Mouse (Mus musculus) kidney, embryonic 14.5 days (tissue): ENCODE measurements around the gene Szt2. TPM values are rescaled to one million over a fixed set of nuclear protein-coding genes. Genes with fewer than 3 reads are reported as not detected.

Experiments used
- ATAC-seq: fragments of 200-750 bp; cut with Nextera tagmentation; 2 replicates; pipeline ENCODE4 v1.8.0; 2017; ENCODE audit warnings: moderate number of reproducible peaks, mild to moderate bottlenecking, moderate TSS enrichment, moderate library complexity; ENCODE audit not compliant: low FRiP score, low TSS enrichment
- H3K27ac ChIP-seq: fragments of 300-500 bp; sonication (generic); 2 replicates; pipeline ENCODE4 v1.5.1; 2014; ENCODE audit warnings: low read depth, mild to moderate bottlenecking, low read length, moderate library complexity, mixed read lengths
- H3K27me3 ChIP-seq: fragments of 300-500 bp; sonication (generic); 2 replicates; pipeline ENCODE4 v1.6.1; 2014; ENCODE audit warnings: mild to moderate bottlenecking, low read length; ENCODE audit not compliant: control insufficient read depth, insufficient read depth
- H3K36me3 ChIP-seq: fragments of 300-500 bp; sonication (generic); 2 replicates; pipeline ENCODE4 v1.6.1; 2014; ENCODE audit warnings: low read length, mixed read lengths; ENCODE audit not compliant: control insufficient read depth, insufficient read depth
- H3K4me1 ChIP-seq: fragments of 300-500 bp; sonication (generic); 2 replicates; pipeline ENCODE4 v1.6.1; 2014; ENCODE audit warnings: low read length, mixed read lengths; ENCODE audit not compliant: control insufficient read depth, insufficient read depth
- H3K4me2 ChIP-seq: fragments of 300-500 bp; sonication (generic); replicated peaks from 2 replicates; pipeline ENCODE4 v1.6.1; 2014; ENCODE audit warnings: low read depth, mild to moderate bottlenecking, low read length
- H3K4me3 ChIP-seq: fragments of 300-500 bp; sonication (generic); 2 replicates; pipeline ENCODE4 v1.5.1; 2014; ENCODE audit warnings: mild to moderate bottlenecking, low read length
- H3K9ac ChIP-seq: fragments of 300-500 bp; sonication (generic); 2 replicates; pipeline ENCODE4 v1.6.1; 2014; ENCODE audit warnings: low read depth, mild to moderate bottlenecking, low read length, moderate library complexity
- H3K9me3 ChIP-seq: fragments of 300-500 bp; sonication (generic); 2 replicates; pipeline ENCODE4 v1.6.1; 2016; ENCODE audit warnings: low read length; ENCODE audit not compliant: control insufficient read depth
- WGBS: fragments of 180-500 bp; shearing (Covaris S2); extraction: QIAGEN DNeasy Blood & Tissue Kit; methylation state at CpG from one replicate; pipeline ENCODE4 v1.1.7; 2014; 5-methylcytosine and 5-hydroxymethylcytosine counted together
- polyA plus RNA-seq: library from polyadenylated mRNA; unstranded; fragments of >200 nt; fragmentation: Nextera tagmentation; extraction: Ambion mirVana; gene quantifications from 2 replicates; pipeline ENCODE4 v1.2.1, GENCODE M21; 2014

Szt2 gene
- polyA plus RNA-seq, 1 experiment from 2014 or later, result 13.7 TPM

GRCm38 (mm10) chr4:118429215-118429895 lies 20.3 kb upstream of the Szt2 start:
- Histone ChIP-seq H3K36me3 (peaks cover 44% of the 10 kb centered on the region), H3K4me2 (peak overlapping the region; percentile 79), H3K4me1 (peaks cover 25% of the 10 kb centered on the region), H3K27ac (peak overlapping the region; percentile 48; the same call in 1 of the 2 replicates), H3K9ac (peak overlapping the region; percentile 77; the same call in 1 of the 2 replicates), H3K27me3 (no peaks in the 10 kb centered on the region), H3K4me3 (peak overlapping the region; percentile 72; the same call in 1 of the 2 replicates), H3K9me3 (no peaks in the 10 kb centered on the region)
- 42% methylated on average over 7 of the region's 7 CpGs for WGBS
- ATAC-seq, result no peak

DNA sequence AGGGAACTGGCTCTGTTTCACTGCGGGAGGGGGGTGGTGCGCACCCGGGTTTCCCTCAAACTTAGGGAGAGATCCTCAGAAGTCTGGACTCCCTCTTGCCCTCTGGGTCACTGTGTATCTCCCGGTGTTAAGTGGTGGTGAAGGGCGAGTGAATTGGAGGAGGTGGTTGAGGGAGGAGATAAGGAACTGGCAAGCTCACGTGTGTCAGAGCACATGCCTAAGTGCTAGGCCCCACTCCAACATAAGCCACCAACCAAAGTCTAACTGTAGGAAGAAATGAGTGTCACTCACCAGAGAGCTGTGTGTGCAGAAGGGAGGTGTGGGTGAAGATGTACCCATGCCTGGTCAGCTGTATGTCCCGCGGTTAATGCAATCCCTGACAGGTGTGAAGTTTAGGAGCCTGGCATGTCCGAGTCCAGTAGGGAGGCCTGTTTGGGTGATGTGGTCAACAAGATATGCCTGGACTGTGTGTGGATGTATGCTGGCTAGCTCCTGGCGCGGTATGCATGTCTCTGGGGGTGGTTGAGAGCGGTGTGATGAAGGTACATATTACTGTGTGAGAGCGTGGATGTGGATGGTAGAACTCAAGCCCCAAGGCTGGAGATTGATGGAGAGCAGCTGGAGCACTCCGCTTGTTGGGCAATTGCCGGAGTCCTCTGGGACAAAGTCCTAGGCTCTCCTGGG lies 19.6 kb upstream of the Szt2 start:
- 35% methylated on average over 15 of the region's 15 CpGs for WGBS
- peak overlapping the region; percentile 48; the same call in 1 of the 2 replicates for H3K27ac ChIP-seq

GRCm38 (mm10) chr4:118427768-118428451 lies 18.8 kb upstream of the Szt2 start, which contains the start of gene Elovl1:
TSS of gene Elovl1 (plus strand) at chr4:118428093.
- no peaks in the 10 kb centered on the region for H3K9me3 ChIP-seq
- H3K36me3 ChIP-seq, result peaks cover 29% of the 10 kb centered on the region
- peak; percentile 96 for ATAC-seq
- peak within 1 kb of the TSS; percentile 72 for H3K4me3 ChIP-seq
- peaks cover 25% of the 10 kb centered on the region for H3K4me1 ChIP-seq
- H3K27ac ChIP-seq, result peak within 1 kb of the TSS; percentile 80
- no peaks in the 10 kb centered on the region for H3K27me3 ChIP-seq
- peak within 1 kb of the TSS; percentile 79 for H3K4me2 ChIP-seq
- WGBS, result 0% methylated on average over 27 of the region's 31 CpGs
- peak within 1 kb of the TSS; percentile 77 for H3K9ac ChIP-seq

More for the DNA sequence above, 19.6 kb upstream of the Szt2 start:
- Histone ChIP-seq H3K36me3 (peaks cover 37% of the 10 kb centered on the region), H3K9ac (peak overlapping the region; percentile 77), H3K4me3 (peak overlapping the region; percentile 72), H3K4me2 (peak overlapping the region; percentile 79), H3K4me1 (peaks cover 25% of the 10 kb centered on the region), H3K9me3 (no peaks in the 10 kb centered on the region), H3K27me3 (no peaks in the 10 kb centered on the region)
- ATAC-seq, result peak; percentile 12; the same call in 1 of the 2 replicates

GRCm38 (mm10) chr4:118427415-118427767 lies 18.3 kb upstream of the Szt2 start:
- Histone ChIP-seq H3K9me3 (no peaks in the 10 kb centered on the region), H3K27me3 (no peaks in the 10 kb centered on the region), H3K36me3 (peaks cover 24% of the 10 kb centered on the region), H3K4me2 (peak overlapping the region; percentile 79), H3K4me3 (peak overlapping the region; percentile 72), H3K27ac (peak overlapping the region; percentile 80), H3K9ac (peak overlapping the region; percentile 77), H3K4me1 (peaks cover 25% of the 10 kb centered on the region)
- ATAC-seq, result no peak; the same call in 1 of the 2 replicates
- 1% methylated on average over 5 of the region's 5 CpGs for WGBS

DNA sequence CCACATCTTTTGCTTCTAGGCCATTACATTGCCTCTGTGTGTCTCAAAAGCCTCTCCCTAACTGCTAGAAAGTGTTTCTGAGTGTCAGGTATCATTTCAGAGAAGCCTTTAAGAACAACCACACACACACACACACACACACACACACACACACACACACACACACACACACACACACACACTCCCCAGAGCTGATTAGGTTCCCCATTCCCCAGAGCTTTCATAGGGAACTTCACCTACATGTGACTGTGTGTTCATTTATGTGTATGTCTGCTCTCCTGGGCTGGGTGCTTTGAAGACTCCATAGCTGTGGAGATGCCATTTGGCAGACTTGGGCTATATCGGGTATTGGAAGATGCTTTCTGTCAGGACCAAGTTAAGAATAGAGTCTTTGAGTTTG lies 16.3 kb upstream of the Szt2 start:
- peaks cover 25% of the 10 kb centered on the region for H3K4me1 ChIP-seq
- H3K4me2 ChIP-seq, result no peak overlapping the region
- H3K9me3 ChIP-seq, result no peaks in the 10 kb centered on the region
- no peak overlapping the region for H3K4me3 ChIP-seq
- peaks cover 12% of the 10 kb centered on the region for H3K36me3 ChIP-seq
- no peak overlapping the region for H3K9ac ChIP-seq
- WGBS, result 96% methylated on average over 1 of the region's 1 CpGs
- no peaks in the 10 kb centered on the region for H3K27me3 ChIP-seq
- H3K27ac ChIP-seq, result no peak overlapping the region
- no peak for ATAC-seq

- H3K4me1 ChIP-seq, result peaks cover 20% of the 10 kb centered on the region
- no peak for ATAC-seq
- H3K36me3 ChIP-seq, result peaks cover 13% of the 10 kb centered on the region
- no peaks in the 10 kb centered on the region for H3K27me3 ChIP-seq
- H3K27ac ChIP-seq, result no peak overlapping the region
- 91% methylated on average over 4 of the region's 4 CpGs for WGBS
- no peak overlapping the region for H3K4me2 ChIP-seq
- no peaks in the 10 kb centered on the region for H3K9me3 ChIP-seq
- no peak overlapping the region for H3K4me3 ChIP-seq
- H3K9ac ChIP-seq, result no peak overlapping the region
Measured at GRCm38 (mm10) chr4:118424541-118425160, 15.6 kb upstream of the Szt2 start.

GRCm38 (mm10) chr4:118421384-118421783 lies 12.3 kb upstream of the Szt2 start:
- Histone ChIP-seq H3K4me1 (no peaks in the 10 kb centered on the region), H3K36me3 (peaks cover 31% of the 10 kb centered on the region), H3K27me3 (no peaks in the 10 kb centered on the region), H3K4me3 (no peak overlapping the region), H3K27ac (no peak overlapping the region), H3K9ac (no peak overlapping the region), H3K4me2 (no peak overlapping the region), H3K9me3 (no peaks in the 10 kb centered on the region)
- no peak for ATAC-seq
- 96% methylated on average over 3 of the region's 3 CpGs for WGBS

DNA sequence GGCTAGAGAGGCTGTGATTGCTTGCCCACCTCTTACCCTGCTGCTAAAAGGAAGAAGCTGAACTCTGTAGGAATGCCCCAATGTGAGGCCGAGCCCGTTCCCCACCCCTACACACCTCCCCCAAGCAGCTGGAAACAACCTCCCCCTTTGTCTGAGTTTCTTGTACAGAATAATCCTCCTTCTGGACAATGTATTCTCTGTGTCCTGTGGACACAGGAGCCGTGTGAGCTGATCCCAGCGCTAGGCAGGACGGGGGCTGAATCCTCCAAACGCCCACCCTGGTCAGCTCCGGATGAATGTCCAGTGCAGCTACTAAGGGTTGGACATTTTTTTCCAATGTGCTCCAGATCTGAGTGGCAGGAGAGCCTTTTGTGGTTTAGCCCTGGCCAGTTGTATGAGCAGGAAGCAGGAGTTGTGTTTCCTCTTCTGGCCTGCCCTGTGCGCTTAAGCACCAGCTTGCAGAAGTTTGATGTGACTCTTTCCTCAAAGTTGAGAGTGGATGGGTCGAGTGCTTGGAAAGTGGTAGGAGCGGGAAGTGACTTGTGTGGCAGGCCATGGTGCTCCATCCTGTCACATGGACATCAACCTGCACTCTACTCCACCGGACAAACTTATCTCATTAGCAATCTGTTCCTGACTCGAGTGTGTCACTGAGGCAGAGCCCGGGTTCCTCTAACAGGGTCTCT lies 8.2 kb upstream of the Szt2 start:
- H3K36me3 ChIP-seq, result peaks cover 70% of the 10 kb centered on the region

More for the DNA sequence above, 8.2 kb upstream of the Szt2 start:
- no peak overlapping the region for H3K27ac ChIP-seq
- no peaks in the 10 kb centered on the region for H3K27me3 ChIP-seq
- 93% methylated on average over 13 of the region's 13 CpGs for whole genome bisulfite sequencing
- no peak overlapping the region for H3K4me2 ChIP-seq
- H3K9ac ChIP-seq, result no peak overlapping the region
- H3K4me1 ChIP-seq, result no peaks in the 10 kb centered on the region
- no peak for ATAC-seq
- H3K4me3 ChIP-seq, result no peak overlapping the region
- H3K9me3 ChIP-seq, result no peaks in the 10 kb centered on the region
